Mouse (Mus musculus): ENCODE data around the gene Golga4. TPM values are rescaled to one million over a fixed set of nuclear protein-coding genes. Genes with fewer than 3 reads are reported as not detected.

Gene Golga4
- polyA plus RNA-seq, 1 experiment = 7.2 TPM

GRCm38 (mm10) chr9:118479508-118480291, 26.4 kb upstream of the Golga4 start:
- no peak overlapping the region for H3K27ac ChIP-seq (ENCODE audit: insufficient read depth, low read length)
- peaks cover 4% of the 10 kb centered on the region for H3K4me1 ChIP-seq (ENCODE audit: control insufficient read depth, insufficient read depth, insufficient read length)
- H3K27me3 ChIP-seq (ENCODE audit: control insufficient read depth, insufficient read depth, low read length) = peaks cover 26% of the 10 kb centered on the region
- WGBS = 35% methylated on average over 23 of the region's 23 CpGs
- peak overlapping the region; percentile 46; the same call in 1 of the 2 replicates for H3K4me3 ChIP-seq (ENCODE audit: extremely low read depth, insufficient read depth, insufficient read length)
- no peak for TF ChIP-seq CTCF (IDR thresholded peaks at IDR 0.05; ENCODE audit: extremely low read depth, insufficient read depth, insufficient read length, insufficient replicate concordance)
- H3K36me3 ChIP-seq (ENCODE audit: control insufficient read depth, insufficient read depth, low read length) = no peaks in the 10 kb centered on the region
- DNase-seq (ENCODE audit: low read depth in 1 of 2, low spot score in 2 of 2) = no peak

- DNase-seq (ENCODE audit: low read depth in 1 of 2, low spot score in 2 of 2) = no peak
- WGBS = 28% methylated on average over 14 of the region's 14 CpGs
These were observed 25.8 kb upstream of the Golga4 start for GRCm38 (mm10) chr9:118480292-118480690.

GRCm38 (mm10) chr9:118482210-118482609, 23.9 kb upstream of the Golga4 start:
- Histone ChIP-seq H3K4me3 (ENCODE audit: extremely low read depth, insufficient read depth, insufficient read length) (no peak overlapping the region), H3K4me1 (ENCODE audit: control insufficient read depth, insufficient read depth, insufficient read length) (peaks cover 4% of the 10 kb centered on the region), H3K27me3 (ENCODE audit: control insufficient read depth, insufficient read depth, low read length) (peaks cover 27% of the 10 kb centered on the region), H3K27ac (ENCODE audit: insufficient read depth, low read length) (no peak overlapping the region), H3K36me3 (ENCODE audit: control insufficient read depth, insufficient read depth, low read length) (no peaks in the 10 kb centered on the region)
- 79% methylated on average over 10 of the region's 10 CpGs for WGBS
- TF ChIP-seq POLR2A (IDR thresholded peaks at IDR 0.05; ENCODE audit: low read depth, low read length) (no peak), CTCF (IDR thresholded peaks at IDR 0.05; ENCODE audit: extremely low read depth, insufficient read depth, insufficient read length, insufficient replicate concordance) (no peak)
- no peak for DNase-seq (ENCODE audit: low read depth in 1 of 2, low spot score in 2 of 2)

More at GRCm38 (mm10) chr9:118480292-118480690, 25.8 kb upstream of the Golga4 start:
- H3K27me3 ChIP-seq (ENCODE audit: control insufficient read depth, insufficient read depth, low read length) = peaks cover 26% of the 10 kb centered on the region
- H3K4me1 ChIP-seq (ENCODE audit: control insufficient read depth, insufficient read depth, insufficient read length) = peaks cover 4% of the 10 kb centered on the region
- H3K36me3 ChIP-seq (ENCODE audit: control insufficient read depth, insufficient read depth, low read length) = no peaks in the 10 kb centered on the region
- H3K4me3 ChIP-seq (ENCODE audit: extremely low read depth, insufficient read depth, insufficient read length) = no peak overlapping the region; the same call in 1 of the 2 replicates
- H3K27ac ChIP-seq (ENCODE audit: insufficient read depth, low read length) = no peak overlapping the region
- TF ChIP-seq CTCF (IDR thresholded peaks at IDR 0.05; ENCODE audit: extremely low read depth, insufficient read depth, insufficient read length, insufficient replicate concordance) = no peak
- TF ChIP-seq POLR2A (IDR thresholded peaks at IDR 0.05; ENCODE audit: low read depth, low read length) = no peak

GRCm38 (mm10) chr9:118486361-118487095, 19.5 kb upstream of the Golga4 start:
- Histone ChIP-seq H3K4me1 (ENCODE audit: control insufficient read depth, insufficient read depth, insufficient read length) (peaks cover 5% of the 10 kb centered on the region), H3K4me3 (ENCODE audit: extremely low read depth, insufficient read depth, insufficient read length) (no peak overlapping the region), H3K27me3 (ENCODE audit: control insufficient read depth, insufficient read depth, low read length) (peaks cover 16% of the 10 kb centered on the region), H3K27ac (ENCODE audit: insufficient read depth, low read length) (no peak overlapping the region), H3K36me3 (ENCODE audit: control insufficient read depth, insufficient read depth, low read length) (no peaks in the 10 kb centered on the region)
- WGBS = 8% methylated on average over 32 of the region's 32 CpGs
- TF ChIP-seq CTCF (IDR thresholded peaks at IDR 0.05; ENCODE audit: extremely low read depth, insufficient read depth, insufficient read length, insufficient replicate concordance) (no peak), POLR2A (IDR thresholded peaks at IDR 0.05; ENCODE audit: low read depth, low read length) (no peak)
- DNase-seq (ENCODE audit: low read depth in 1 of 2, low spot score in 2 of 2) = no peak

GRCm38 (mm10) chr9:118487096-118487395, 19.0 kb upstream of the Golga4 start:
- Histone ChIP-seq H3K4me1 (ENCODE audit: control insufficient read depth, insufficient read depth, insufficient read length) (peaks cover 5% of the 10 kb centered on the region), H3K27me3 (ENCODE audit: control insufficient read depth, insufficient read depth, low read length) (peaks cover 16% of the 10 kb centered on the region)
- WGBS = 6% methylated on average over 9 of the region's 9 CpGs

GRCm38 (mm10) chr9:118487636-118488035, 18.4 kb upstream of the Golga4 start:
- Histone ChIP-seq H3K4me3 (ENCODE audit: extremely low read depth, insufficient read depth, insufficient read length) (0 out of 2 replicates have a peak overlapping the region, but pooled peaks have one; percentile 17), H3K36me3 (ENCODE audit: control insufficient read depth, insufficient read depth, low read length) (no peaks in the 10 kb centered on the region), H3K27ac (ENCODE audit: insufficient read depth, low read length) (no peak overlapping the region), H3K27me3 (ENCODE audit: control insufficient read depth, insufficient read depth, low read length) (peaks cover 16% of the 10 kb centered on the region), H3K4me1 (ENCODE audit: control insufficient read depth, insufficient read depth, insufficient read length) (peaks cover 5% of the 10 kb centered on the region)
- DNase-seq (ENCODE audit: low read depth in 1 of 2, low spot score in 2 of 2) = no peak
- no peak for TF ChIP-seq CTCF (IDR thresholded peaks at IDR 0.05; ENCODE audit: extremely low read depth, insufficient read depth, insufficient read length, insufficient replicate concordance)
- no peak for TF ChIP-seq POLR2A (IDR thresholded peaks at IDR 0.05; ENCODE audit: low read depth, low read length)
- WGBS = 2% methylated on average over 22 of the region's 22 CpGs

More at GRCm38 (mm10) chr9:118487096-118487395, 19.0 kb upstream of the Golga4 start:
- no peak for TF ChIP-seq CTCF (IDR thresholded peaks at IDR 0.05; ENCODE audit: extremely low read depth, insufficient read depth, insufficient read length, insufficient replicate concordance)
- TF ChIP-seq POLR2A (IDR thresholded peaks at IDR 0.05; ENCODE audit: low read depth, low read length) = no peak
- H3K4me3 ChIP-seq (ENCODE audit: extremely low read depth, insufficient read depth, insufficient read length) = no peak overlapping the region
- no peaks in the 10 kb centered on the region for H3K36me3 ChIP-seq (ENCODE audit: control insufficient read depth, insufficient read depth, low read length)
- H3K27ac ChIP-seq (ENCODE audit: insufficient read depth, low read length) = no peak overlapping the region
- no peak for DNase-seq (ENCODE audit: low read depth in 1 of 2, low spot score in 2 of 2)

Measured in spleen, adult 2 months (tissue).